Mouse (Mus musculus): Measurements from ENCODE around the gene Bpifb5. TPM values are rescaled to one million over a fixed set of nuclear protein-coding genes. Genes with fewer than 3 reads are reported as not detected.
"Not testable (repeated sequence)": the region's sequence is repeated elsewhere in the genome, so short reads cannot be mapped to it uniquely, and the experiment has no call there.

Gene Bpifb5
- not detected in 2 replicates for total RNA-seq (2014; fragmentation: Nextera tagmentation)
- total RNA-seq (2017): not detected in 2 replicates

DNA sequence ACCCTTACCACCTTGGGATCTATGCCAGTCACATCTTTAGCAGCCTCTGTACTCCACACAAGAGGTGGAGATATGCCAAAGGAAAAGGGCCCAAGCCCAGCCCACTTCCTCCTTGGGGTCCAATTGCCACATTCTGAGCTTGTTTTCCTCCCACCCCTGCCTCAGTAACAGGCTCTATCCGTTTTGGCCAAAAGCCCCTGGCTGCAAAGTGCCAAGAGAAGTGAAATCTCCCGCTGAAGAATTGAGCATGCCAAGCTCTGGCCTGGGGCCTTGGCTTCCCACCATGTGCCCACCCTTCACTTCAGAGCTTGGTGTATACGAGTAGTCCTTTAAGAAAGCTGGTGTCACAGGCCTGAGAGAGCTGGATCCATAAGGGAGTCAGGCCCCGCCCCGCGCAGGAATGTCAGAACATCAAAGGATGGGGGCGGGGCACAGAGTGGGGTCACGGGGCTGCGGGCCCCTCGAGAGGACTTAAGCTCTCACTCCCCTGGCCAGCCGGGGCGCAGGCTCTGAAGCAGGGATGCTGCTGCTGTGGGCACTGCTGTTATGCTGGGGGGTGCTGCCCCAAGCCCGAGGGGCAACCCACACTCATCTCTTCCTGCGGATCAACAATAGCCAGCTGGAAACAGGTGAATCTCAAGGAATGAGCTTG lies at the start of gene Bpifb5:
Gene Bpifb5 (plus strand): TSS at position 478 of the 652 bp plus-strand sequence.
- no peak for ATAC-seq (replicated peaks; ENCODE audit: low FRiP score, low TSS enrichment, poor library complexity, severe bottlenecking)

DNA sequence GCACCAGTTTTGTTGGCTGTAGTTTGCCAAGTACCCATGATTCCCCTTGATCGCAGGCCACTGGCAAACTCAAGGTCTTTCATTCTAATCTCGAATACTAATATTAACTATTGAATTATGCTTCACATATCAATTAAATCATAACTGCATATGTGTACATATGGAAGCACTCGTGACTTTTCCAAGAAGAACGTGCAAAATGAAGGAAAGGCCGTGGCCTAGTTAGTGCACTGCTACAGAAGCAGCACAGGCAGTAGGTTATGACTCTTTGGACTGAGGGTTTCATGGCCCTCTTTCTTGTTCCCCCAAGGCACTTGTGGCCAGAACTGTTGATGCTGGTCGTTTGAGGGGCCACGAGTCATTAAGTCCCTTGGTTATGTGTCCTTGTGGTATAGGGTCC lies 41.6 kb upstream of the Bpifb5 start:
- not testable (repeated sequence) for ATAC-seq (replicated peaks; ENCODE audit: low FRiP score, low TSS enrichment, poor library complexity, severe bottlenecking)

DNA sequence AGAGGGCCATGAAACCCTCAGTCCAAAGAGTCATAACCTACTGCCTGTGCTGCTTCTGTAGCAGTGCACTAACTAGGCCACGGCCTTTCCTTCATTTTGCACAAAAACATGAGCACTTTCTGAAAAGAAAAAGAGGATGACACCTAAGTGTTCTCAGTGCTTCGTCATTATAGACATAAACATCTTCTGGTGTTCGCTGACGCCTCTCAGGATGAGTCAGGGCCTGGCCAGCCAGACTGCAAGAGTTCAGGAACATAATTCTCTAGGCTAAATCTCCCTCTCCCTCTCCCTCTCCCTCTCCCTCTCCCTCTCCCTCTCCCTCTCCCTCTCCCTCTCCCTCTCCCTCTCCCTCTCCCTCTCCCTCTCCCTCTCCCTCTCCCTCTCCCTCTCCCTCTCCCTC lies 40.5 kb upstream of the Bpifb5 start:
- ATAC-seq (replicated peaks; ENCODE audit: low FRiP score, low TSS enrichment, poor library complexity, severe bottlenecking): not testable (repeated sequence)

DNA sequence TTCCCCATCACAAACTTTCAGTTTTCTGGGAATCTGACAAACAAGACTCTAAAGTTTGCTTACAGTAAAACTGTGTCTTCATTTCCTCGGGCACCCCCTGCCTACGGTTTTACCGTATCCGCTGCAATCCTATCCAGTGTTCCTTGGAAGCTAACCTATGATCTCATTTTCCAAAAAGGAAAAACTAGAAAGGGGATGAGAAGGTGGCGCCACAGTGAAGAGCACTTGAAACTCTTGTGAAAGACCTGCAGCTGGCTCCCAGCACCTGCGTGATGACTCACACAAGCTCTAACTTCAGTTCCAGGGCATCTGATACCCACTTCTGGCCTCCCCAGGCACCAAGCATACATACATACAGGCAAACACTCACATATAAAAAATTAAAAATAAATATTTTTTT lies 38.2 kb upstream of the Bpifb5 start:
- ATAC-seq (replicated peaks; ENCODE audit: low FRiP score, low TSS enrichment, poor library complexity, severe bottlenecking): no peak

DNA sequence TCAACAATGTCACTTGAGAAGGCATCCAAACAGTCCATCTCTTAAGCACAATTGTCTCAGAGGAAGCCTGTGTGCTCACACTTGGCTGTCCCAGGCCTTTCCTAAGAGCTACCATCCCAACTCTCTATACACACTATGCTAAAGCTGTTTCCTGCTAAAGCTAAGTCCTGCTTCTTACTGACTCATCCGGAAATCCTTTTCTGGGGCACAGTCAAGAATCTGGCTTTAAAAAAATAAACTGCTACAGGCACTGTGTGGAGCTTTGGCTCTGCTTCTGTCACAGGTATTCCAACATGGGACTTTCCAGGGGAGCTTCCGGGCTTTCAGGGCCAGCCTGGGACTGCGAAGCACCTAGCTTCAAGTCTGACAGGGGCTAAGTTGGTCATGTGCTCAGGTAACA lies 37.8 kb upstream of the Bpifb5 start:
- no peak for ATAC-seq (replicated peaks; ENCODE audit: low FRiP score, low TSS enrichment, poor library complexity, severe bottlenecking)

DNA sequence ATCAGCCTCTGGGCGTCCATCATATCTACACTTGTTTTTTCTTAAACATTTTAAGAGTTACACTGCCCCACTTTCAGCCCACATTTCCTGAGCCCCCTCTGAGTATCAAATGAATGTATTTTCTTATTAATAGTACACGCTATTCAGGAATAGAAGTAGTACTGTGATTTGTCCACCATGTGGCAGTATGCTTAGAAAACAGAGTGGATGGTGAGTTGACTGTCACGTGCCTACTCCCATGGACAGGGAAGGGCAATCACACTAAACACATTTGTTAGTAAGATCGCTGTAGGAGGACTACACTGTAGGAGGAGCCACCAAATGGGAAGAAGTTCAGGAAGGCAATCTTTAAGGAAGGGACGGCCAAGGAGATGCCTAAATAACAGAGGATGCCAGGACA lies 36.1 kb upstream of the Bpifb5 start:
- peak; percentile 74; the same call in 1 of the 2 replicates for ATAC-seq (replicated peaks; ENCODE audit: low FRiP score, low TSS enrichment, poor library complexity, severe bottlenecking)

DNA sequence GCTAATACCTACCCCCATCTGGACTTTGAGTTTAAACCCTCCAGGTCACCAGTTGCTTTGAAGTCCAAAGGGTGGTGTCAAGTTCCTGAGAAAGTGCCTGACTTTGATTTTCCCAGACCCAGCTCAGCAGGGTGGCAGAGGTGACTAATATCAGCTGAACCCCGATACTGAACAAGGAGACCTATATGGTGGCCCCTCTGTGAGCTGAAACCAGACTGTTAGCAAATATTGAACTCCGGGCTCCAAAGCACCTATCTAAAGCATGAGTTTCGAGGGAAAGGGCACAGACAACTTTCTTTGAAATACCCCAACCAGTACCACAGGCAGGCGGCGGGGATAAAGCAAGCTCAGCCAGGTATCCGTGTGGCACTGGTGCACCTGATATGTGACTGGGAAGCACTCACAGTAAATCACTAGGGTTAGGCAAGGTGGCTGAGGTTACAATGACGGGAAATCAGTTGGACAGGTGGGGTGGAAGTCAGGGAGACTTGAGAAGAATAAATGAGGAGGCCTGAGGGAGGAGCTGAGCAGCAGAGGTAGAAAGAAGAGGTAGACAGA lies 33.6 kb upstream of the Bpifb5 start:
- ATAC-seq (replicated peaks; ENCODE audit: low FRiP score, low TSS enrichment, poor library complexity, severe bottlenecking): no peak

DNA sequence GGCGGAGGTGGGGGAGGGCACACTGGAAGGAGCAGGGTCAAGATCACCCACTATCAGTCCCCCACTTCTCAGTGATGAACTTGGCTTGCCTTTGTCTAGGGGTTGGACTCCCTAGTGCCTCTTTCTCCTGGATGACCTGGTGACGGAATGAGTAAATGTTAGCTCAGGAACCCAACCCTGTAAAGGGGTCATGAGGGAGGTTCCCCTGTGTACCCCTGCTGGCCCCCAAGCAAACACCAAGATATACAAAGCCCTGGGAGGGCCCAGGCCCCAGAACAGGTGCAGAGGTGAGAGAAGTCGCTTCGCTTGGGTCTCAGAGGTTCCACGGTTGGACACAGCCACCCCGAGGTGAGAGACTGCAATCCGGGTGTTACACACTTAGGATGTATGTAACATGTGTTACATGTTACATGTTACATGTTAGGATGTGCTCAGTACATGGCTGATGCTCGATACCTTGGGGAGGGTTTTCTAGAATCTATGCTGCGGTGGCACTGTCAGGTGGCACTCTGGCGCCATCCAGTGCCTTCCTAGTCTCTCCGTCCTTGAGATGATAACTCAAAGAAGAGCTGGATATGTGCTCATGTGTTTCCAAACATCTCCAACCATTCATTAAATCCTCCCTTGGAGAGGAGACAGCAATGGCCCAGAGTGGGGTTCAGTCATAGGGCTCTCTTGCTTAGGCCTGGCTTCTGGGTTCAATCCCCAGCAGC lies 32.8 kb upstream of the Bpifb5 start, which contains the start of gene Bpifb1:
Gene Bpifb1 (plus strand): TSS at position 273 of the 713 bp plus-strand sequence.
- ATAC-seq (replicated peaks; ENCODE audit: low FRiP score, low TSS enrichment, poor library complexity, severe bottlenecking): no peak

DNA sequence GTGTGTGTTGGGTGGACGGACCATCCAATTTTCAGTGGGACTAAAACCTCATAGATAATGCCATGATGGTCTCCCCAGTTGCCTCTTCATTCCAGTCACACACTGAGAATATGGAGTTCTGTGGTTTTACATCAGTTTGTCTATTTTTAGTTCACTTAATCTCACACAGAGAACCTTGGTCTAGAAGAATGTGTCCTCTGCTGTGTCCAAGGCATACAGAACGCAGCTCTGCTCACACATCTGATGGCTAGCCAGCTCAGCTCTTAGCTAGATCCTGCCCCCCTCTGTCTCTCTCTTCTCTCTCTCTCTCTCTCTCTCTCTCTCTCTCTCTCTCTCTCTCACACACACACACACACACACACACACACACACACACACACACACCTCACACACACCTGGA lies 31.4 kb upstream of the Bpifb5 start:
- ATAC-seq (replicated peaks; ENCODE audit: low FRiP score, low TSS enrichment, poor library complexity, severe bottlenecking): no peak

DNA sequence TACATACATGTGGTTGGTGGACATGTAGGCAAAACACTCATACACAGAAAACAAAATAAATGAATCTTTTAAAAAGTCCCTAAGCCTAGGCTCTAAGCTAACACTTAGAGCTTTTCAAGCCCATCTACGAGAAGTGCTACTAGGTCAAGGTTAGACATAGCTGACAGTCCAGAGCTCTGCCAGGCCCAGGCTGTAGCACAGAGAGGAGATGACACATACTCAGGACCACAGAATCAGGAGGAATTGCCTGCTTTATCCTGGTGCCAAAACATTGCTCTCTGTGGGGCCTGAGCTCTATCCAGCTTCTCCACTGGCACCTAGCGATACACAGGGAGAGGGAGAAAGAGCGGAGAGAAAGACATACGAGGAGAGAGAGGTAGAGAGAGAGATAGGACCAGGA lies 30.5 kb upstream of the Bpifb5 start:
- no peak for ATAC-seq (replicated peaks; ENCODE audit: low FRiP score, low TSS enrichment, poor library complexity, severe bottlenecking)

DNA sequence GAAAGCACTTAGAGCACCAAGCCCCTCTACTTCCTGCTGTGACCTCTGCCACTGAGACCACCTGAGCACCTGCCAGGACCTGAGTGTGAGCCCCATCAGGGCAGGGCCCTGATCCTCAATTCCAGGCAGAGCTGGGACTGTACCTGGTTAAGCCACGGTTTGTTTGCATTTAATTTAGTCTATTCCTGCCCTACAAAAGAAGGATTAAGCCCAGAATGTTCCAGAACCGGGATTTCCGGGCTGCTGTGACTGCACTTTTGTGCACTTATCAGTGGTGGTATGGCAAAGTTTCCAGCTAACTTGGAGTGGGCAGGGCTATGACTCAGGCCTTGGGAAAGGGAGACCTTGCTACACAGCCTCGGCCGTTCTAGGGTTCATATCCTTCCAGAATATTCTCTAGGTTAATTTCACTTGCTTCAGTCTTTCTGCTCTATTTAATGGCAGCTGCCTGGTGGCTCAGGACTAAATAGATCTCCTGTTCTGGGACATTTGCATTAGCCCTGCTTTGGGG lies 29.5 kb upstream of the Bpifb5 start:
- no peak for ATAC-seq (replicated peaks; ENCODE audit: low FRiP score, low TSS enrichment, poor library complexity, severe bottlenecking)

DNA sequence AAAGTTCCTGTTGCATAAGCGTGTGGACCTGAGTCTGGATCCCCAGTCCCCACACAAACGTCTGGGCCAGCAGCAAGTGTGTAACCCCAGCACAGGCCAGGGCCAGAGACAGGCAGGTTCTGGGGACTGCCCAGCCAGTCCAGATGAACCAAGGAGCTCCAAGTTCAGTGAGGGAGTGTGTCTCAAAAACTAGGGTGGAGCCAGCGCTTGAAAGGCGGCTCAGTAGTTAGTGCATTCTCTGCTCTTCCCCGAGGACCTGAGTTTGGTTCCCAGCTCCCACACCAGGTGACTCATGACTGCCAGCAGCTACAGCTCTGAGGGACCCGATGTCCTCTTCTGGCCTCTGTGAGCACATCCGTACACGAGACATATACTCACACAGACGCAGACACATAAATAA lies 26.5 kb upstream of the Bpifb5 start:
- no peak for ATAC-seq (replicated peaks; ENCODE audit: low FRiP score, low TSS enrichment, poor library complexity, severe bottlenecking)

DNA sequence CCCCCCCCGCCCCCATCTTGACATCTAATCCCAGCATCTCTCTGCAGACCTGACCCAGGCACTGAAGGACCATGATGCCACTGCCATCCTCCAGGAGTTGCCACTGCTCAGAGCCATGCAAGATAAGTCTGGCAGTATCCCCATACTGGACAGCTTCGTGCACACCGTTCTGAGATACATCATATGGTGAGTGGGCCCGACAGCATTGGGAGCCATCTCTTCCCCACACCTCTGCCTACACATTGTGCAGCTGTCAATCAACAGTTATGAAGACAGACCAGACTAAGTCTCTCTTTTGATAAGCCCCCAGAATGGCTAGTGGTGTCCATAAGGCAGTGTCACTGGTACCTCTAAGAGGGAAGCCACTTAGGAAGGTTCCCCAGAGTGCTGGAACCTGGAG lies 18.9 kb upstream of the Bpifb5 start:
- no peak for ATAC-seq (replicated peaks; ENCODE audit: low FRiP score, low TSS enrichment, poor library complexity, severe bottlenecking)

DNA sequence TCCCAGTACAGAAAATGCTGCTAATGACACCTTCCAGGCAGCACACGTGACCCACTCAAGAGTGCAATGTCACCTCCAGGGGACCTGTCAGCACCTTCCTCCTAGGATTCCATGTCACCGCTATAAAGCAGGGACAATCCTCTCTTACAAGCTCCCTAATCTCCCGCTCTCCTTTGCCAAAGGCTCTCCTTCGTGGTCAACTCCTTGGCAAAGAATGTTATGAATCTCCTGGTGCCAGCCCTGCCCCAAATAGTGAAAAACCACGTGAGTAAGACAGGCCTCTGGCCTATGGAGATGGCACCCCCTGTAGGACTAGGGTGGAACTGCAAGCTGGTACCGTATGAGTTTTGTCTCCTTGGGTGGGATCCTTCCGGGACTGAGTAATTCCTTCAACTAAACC lies 16.6 kb upstream of the Bpifb5 start:
- 0 out of 2 replicates have a peak, but pooled peaks have one; percentile 52 for ATAC-seq (replicated peaks; ENCODE audit: low FRiP score, low TSS enrichment, poor library complexity, severe bottlenecking)

DNA sequence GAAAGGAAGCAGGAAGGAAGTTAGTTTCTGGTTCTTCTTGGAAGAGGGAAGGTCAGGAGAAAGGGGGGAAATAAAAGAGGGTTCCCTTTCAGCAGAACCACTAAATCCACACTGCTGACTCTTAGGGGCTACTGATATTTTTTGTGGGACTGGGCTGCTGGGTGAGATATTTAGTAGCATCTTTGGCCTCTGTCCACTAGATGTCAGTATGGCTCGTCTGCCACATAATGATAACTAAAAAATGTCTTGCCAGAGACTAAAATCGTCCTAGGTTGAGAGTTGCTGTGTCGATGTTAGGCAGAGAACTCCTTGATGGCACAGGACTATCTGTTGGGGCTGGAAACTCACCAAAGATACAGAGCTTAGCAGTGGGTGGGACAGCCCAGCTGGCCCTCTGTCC lies 14.4 kb upstream of the Bpifb5 start:
- ATAC-seq (replicated peaks; ENCODE audit: low FRiP score, low TSS enrichment, poor library complexity, severe bottlenecking): 0 out of 2 replicates have a peak, but pooled peaks have one; percentile 35

DNA sequence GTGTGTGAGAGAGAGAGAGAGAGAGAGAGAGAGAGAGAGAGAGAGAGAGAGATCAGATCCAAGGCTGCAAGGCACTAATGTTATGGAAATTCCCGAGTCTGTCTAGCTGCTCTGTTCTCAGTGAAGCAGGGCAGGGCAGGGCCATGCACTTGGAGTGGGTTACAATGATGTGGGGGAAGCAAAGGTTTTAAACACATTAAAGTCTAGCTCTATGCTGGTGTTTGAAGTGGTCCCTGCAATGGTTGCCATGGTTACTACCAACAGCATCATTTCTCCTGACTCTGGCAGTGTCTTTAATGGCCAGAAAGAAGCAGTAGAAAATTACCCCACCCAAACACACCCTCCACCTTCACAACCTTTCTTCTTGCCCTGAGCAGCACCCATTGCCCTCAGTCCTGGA lies 12.4 kb upstream of the Bpifb5 start:
- ATAC-seq (replicated peaks; ENCODE audit: low FRiP score, low TSS enrichment, poor library complexity, severe bottlenecking): no peak

DNA sequence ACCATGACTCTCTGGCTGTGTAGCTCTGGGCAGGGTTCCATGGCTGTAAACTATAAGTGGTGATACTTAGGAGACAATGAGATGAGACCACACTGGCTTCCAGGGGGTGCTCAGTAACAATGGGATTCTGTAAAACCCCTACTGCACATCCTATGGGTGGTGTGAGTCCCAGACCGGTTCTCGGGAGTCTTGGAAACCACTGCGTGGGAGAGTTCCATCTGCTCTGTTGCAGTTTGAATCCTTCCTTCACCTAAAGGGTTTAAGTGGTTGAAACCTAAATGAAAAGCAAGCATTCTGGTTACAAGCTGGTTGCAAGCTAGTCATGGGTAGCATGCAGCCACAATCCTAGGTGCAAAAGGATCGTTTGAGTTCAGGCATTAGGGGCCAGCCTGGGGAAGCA lies 11.7 kb upstream of the Bpifb5 start:
- ATAC-seq (replicated peaks; ENCODE audit: low FRiP score, low TSS enrichment, poor library complexity, severe bottlenecking): no peak

DNA sequence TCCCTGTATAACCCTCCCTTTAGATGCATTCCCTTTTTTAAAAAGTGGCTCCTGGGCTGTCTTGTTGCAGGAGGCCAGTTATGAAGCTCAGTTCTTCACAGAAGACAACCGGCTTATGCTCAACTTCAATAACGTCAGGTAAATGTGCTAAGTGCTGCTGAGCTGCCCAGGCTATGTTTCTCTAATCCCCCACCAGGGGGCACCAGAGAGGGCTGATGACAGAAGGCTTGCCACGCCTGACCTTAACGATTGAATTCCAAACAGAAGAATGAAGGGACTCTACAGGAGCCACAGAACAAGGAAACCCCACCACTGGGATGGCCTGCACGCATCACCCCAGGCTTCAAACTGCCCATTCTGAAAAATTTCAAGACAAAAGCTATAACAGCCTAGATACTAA lies 8.4 kb upstream of the Bpifb5 start:
- peak; percentile 78 for ATAC-seq (replicated peaks; ENCODE audit: low FRiP score, low TSS enrichment, poor library complexity, severe bottlenecking)

DNA sequence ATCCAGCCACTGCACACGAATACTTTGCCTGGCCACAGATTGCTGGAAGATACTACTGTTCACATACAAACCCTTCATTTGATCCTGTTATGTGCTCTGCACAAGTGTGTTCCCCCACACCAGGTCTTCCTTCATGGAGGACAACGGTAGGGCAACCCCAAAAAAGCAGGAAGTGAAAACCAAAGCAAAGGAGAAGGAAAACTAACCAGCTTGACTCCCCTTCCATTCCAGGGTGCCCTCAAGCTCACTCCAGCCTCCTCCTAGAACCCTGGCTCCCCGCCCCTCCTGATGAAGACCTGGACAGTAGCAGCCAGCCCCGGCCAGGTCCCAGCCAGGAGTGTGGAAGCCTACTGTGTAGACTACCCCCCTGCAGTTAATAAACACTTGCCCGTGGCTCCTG lies 3.6 kb upstream of the Bpifb5 start:
- ATAC-seq (replicated peaks; ENCODE audit: low FRiP score, low TSS enrichment, poor library complexity, severe bottlenecking): no peak

DNA sequence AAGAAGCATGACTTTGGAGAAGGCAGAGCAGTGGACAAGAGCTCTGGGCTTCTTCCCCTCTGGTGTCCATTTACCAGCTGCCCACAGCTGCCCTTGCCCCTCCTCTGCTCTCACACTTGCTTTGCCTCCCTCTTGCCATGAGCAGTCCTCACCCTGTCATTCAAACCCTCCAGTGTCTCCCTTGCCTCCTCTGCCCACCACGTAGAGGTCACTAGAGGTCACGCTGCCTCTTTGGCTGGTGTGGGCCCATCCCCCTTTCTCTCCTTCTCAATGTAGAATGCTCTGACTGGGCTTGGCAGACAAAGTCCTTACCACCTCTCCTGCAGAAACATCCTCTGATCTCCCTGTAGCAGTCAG lies 353 bp downstream of the Bpifb5 start:
- no peak for ATAC-seq (replicated peaks; ENCODE audit: low FRiP score, low TSS enrichment, poor library complexity, severe bottlenecking)

DNA sequence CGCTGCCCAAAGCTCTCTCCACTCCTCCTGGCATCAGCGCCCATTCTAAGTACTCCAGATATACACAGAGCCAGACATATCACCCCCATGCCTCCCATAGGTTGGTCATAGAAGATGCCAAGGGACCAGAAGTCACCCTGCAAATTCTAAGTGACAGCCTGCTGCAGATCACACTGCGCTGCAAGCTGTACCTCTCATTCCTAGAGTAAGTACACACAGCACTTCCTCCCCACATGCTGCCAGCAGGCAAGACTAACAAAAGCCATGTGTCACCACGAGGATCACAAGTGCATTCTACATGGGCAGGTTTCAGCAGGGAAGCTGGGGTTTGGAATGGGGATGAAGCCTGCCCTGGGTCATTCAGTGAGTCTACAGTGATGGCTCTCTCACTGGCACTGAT lies 3.4 kb downstream of the Bpifb5 start:
- ATAC-seq (replicated peaks; ENCODE audit: low FRiP score, low TSS enrichment, poor library complexity, severe bottlenecking): no peak
